ENCODE assay signal across 15 mouse cellular contexts in the genomic region with DNA sequence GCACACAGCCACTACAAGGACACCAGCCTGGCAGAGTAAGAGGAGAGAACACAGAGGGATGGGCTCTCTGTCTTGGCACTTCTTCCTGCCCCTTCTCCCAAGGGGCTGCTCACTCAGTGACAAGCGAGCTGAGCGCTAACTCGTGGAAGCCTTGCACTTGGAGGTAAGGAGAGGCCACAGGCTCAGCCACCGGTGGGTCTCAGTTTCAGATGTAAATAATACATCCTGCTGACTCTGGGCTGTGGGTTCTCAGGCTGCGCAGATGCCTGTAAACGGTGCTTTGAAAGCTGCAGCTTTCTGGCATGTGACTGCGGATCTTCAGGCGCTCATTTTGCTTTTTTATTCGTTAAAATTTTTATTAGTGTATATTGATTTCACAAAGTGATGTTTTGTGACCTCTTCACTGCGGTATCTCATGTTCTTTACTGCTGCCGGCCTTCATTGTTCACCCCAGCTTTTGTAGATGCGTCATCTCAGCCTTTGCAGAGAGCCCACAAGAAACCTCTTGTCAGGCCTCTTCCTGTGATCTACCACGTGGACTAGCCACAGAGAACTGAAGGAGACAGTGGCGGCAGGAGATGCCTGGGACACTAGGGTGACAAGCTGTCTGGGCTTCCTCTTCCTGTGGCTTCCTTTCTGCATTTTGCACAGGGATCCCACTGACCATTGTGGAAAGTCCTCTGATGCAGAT. TPM values are rescaled to one million over a fixed set of nuclear protein-coding genes. Genes with fewer than 3 reads are reported as not detected.
DNase-seq lines count a peak whose midpoint lies in the region; ATAC-seq and TF ChIP-seq lines count a peak whose summit lies in the region.
"Had no signal": no experiment of that assay in that cellular context is flagged by ENCODE, and none has a peak within 500 bp of the region (broad histone marks: within the 10 kb centered on the region; RNA-seq: fewer than 3 reads in every experiment).

No protein-coding gene starts in this region.

- H3K9ac ChIP-seq in kidney, embryonic 14.5 days (ENCODE audit: low read depth, low read length): no peak overlapping the region
- no peak overlapping the region for H3K9ac ChIP-seq in liver, postnatal 0 days (replicated peaks)
- no peak overlapping the region for H3K9ac ChIP-seq in intestine, embryonic 16.5 days (ENCODE audit: low read depth, low read length)
- H3K9ac ChIP-seq: forebrain, embryonic 12.5 days; limb, embryonic 15.5 days; stomach, embryonic 15.5 days had no signal

- no peak for TF ChIP-seq CTCF in spleen, adult 2 months (IDR thresholded peaks at IDR 0.05; ENCODE audit: extremely low read depth, insufficient read depth, insufficient read length, insufficient replicate concordance)
- no peak for TF ChIP-seq CTCF in liver, postnatal 0 days (IDR thresholded peaks at IDR 0.05; ENCODE audit: low read depth)

- H3K27ac ChIP-seq in kidney, embryonic 14.5 days (ENCODE audit: low read depth, low read length): no peak overlapping the region
- peak overlapping the region; percentile 5; the same call in 1 of the 2 replicates for H3K27ac ChIP-seq in spleen, adult 2 months (ENCODE audit: insufficient read depth, low read length)
- H3K27ac ChIP-seq in liver, postnatal 0 days (ENCODE audit: low read depth): no peak overlapping the region
- H3K27ac ChIP-seq in intestine, embryonic 16.5 days (ENCODE audit: low read length): no peak overlapping the region
- H3K27ac ChIP-seq: forebrain, embryonic 12.5 days; limb, embryonic 15.5 days; stomach, embryonic 15.5 days had no signal

- ATAC-seq in kidney, embryonic 14.5 days (ENCODE audit: low FRiP score, low TSS enrichment): 0 out of 2 replicates have a peak, but pooled peaks have one; percentile 52
- ATAC-seq in liver, postnatal 0 days: peak; percentile 56; the same call in 1 of the 2 replicates
- ATAC-seq in erythroblast, adult 5-6 weeks (replicated peaks; ENCODE audit: low FRiP score, poor library complexity, severe bottlenecking): no peak
- no peak for ATAC-seq in intestine, embryonic 16.5 days

- no peak for TF ChIP-seq POLR2A in spleen, adult 2 months (IDR thresholded peaks at IDR 0.05; ENCODE audit: low read depth, low read length)

- no peaks in the 10 kb centered on the region for H3K4me1 ChIP-seq in kidney, embryonic 14.5 days (ENCODE audit: control insufficient read depth, insufficient read depth, low read length)
- no peaks in the 10 kb centered on the region; the same call in 1 of the 2 replicates for H3K4me1 ChIP-seq in spleen, adult 2 months (ENCODE audit: control insufficient read depth, insufficient read depth, insufficient read length)
- H3K4me1 ChIP-seq in liver, postnatal 0 days (ENCODE audit: insufficient read depth): no peaks in the 10 kb centered on the region; the same call in 1 of the 2 replicates
- no peaks in the 10 kb centered on the region for H3K4me1 ChIP-seq in intestine, embryonic 16.5 days (ENCODE audit: control insufficient read depth, insufficient read depth, low read length)
- H3K4me1 ChIP-seq: limb, embryonic 15.5 days; stomach, embryonic 15.5 days had no signal

- H3K4me3 ChIP-seq in kidney, embryonic 14.5 days (ENCODE audit: low read length): no peak overlapping the region
- H3K4me3 ChIP-seq in spleen, adult 2 months (ENCODE audit: extremely low read depth, insufficient read depth, insufficient read length): no peak overlapping the region
- no peak overlapping the region for H3K4me3 ChIP-seq in liver, postnatal 0 days (ENCODE audit: low read depth, low read length)
- H3K4me3 ChIP-seq in intestine, embryonic 16.5 days (ENCODE audit: low read length): no peak overlapping the region
- H3K4me3 ChIP-seq: forebrain, embryonic 12.5 days; limb, embryonic 15.5 days; stomach, embryonic 15.5 days had no signal

- DNase-seq in kidney, adult 18-20 months: no peak
- DNase-seq in spleen, adult 2 months (ENCODE audit: low read depth in 1 of 2, low spot score in 2 of 2): peak in 1 of 2 experiments; percentile 14
- DNase-seq in spleen, postnatal 14 days (ENCODE audit: low spot score in 2 of 2): no peak
- DNase-seq in liver, postnatal 0 days: no peak
- no peak for DNase-seq in MN1 (ENCODE audit: low spot score)
- DNase-seq: adrenal gland, postnatal 10 days; cerebellum, adult 9-10 months; kidney, adult 11 months had no signal

- H3K36me3 ChIP-seq in kidney, embryonic 14.5 days (ENCODE audit: control insufficient read depth, insufficient read depth, low read length): no peaks in the 10 kb centered on the region
- H3K36me3 ChIP-seq in spleen, adult 2 months (ENCODE audit: control insufficient read depth, insufficient read depth, low read length): no peaks in the 10 kb centered on the region
- H3K36me3 ChIP-seq in liver, postnatal 0 days (replicated peaks; ENCODE audit: insufficient read depth, low read length): no peaks in the 10 kb centered on the region
- no peaks in the 10 kb centered on the region for H3K36me3 ChIP-seq in intestine, embryonic 16.5 days (ENCODE audit: control insufficient read depth, insufficient read depth, low read length)
- H3K36me3 ChIP-seq: forebrain, embryonic 12.5 days; limb, embryonic 15.5 days; stomach, embryonic 15.5 days had no signal

- no peaks in the 10 kb centered on the region for H3K27me3 ChIP-seq in kidney, embryonic 14.5 days (ENCODE audit: control insufficient read depth, insufficient read depth, low read length)
- no peaks in the 10 kb centered on the region for H3K27me3 ChIP-seq in spleen, adult 2 months (ENCODE audit: control insufficient read depth, insufficient read depth, low read length)
- H3K27me3 ChIP-seq in liver, postnatal 0 days (ENCODE audit: insufficient read depth, low read length): no peaks in the 10 kb centered on the region
- H3K27me3 ChIP-seq in intestine, embryonic 16.5 days (replicated peaks; ENCODE audit: control insufficient read depth, insufficient read depth, low read length): no peaks in the 10 kb centered on the region
- H3K27me3 ChIP-seq: limb, embryonic 15.5 days; stomach, embryonic 15.5 days had no signal

- no peaks in the 10 kb centered on the region for H3K9me3 ChIP-seq in kidney, embryonic 14.5 days (ENCODE audit: control insufficient read depth, low read length)
- H3K9me3 ChIP-seq in liver, postnatal 0 days (ENCODE audit: low read length): no peaks in the 10 kb centered on the region
- no peaks in the 10 kb centered on the region for H3K9me3 ChIP-seq in intestine, embryonic 16.5 days (ENCODE audit: control insufficient read depth, low read length)
- H3K9me3 ChIP-seq: forebrain, embryonic 12.5 days; limb, embryonic 15.5 days; stomach, embryonic 15.5 days had no signal

- H3K4me2 ChIP-seq in kidney, embryonic 14.5 days (replicated peaks; ENCODE audit: low read depth, low read length): no peak overlapping the region
- no peak overlapping the region for H3K4me2 ChIP-seq in liver, postnatal 0 days (ENCODE audit: low read depth, low read length)
- H3K4me2 ChIP-seq in intestine, embryonic 16.5 days (ENCODE audit: low read depth, low read length): no peak overlapping the region
- H3K4me2 ChIP-seq: forebrain, embryonic 12.5 days; limb, embryonic 15.5 days; stomach, embryonic 15.5 days had no signal

- TF ChIP-seq EP300 in liver, postnatal 0 days (IDR thresholded peaks at IDR 0.05; ENCODE audit: low read depth): no peak

- WGBS in kidney, embryonic 14.5 days: 53% methylated on average over 14 of the region's 14 CpGs
- WGBS in spleen, adult 2 months: 9% methylated on average over 14 of the region's 14 CpGs
- WGBS in liver, postnatal 0 days (ENCODE audit: insufficient replicate concordance): 32% methylated on average over 14 of the region's 14 CpGs
- WGBS in intestine, embryonic 16.5 days: 47% methylated on average over 14 of the region's 14 CpGs

RNA-seq across cellular contexts. Expression of a gene that starts 37.5 kb away (rescaled TPM):
- polyA plus RNA-seq in kidney, embryonic 14.5 days (2014; fragmentation: Nextera tagmentation; extraction: Ambion mirVana): 1.1 and 2.8 TPM in 2 replicates
- 0.07 and 0.13 TPM in 2 replicates for polyA plus RNA-seq in spleen, adult 2 months (2012; rRNA removed)
- 0.02 TPM in 1 of 2 replicates, not detected in the other for polyA plus RNA-seq in liver, postnatal 0 days (2015; fragmentation: Nextera tagmentation; extraction: Ambion mirVana)
- not detected in 2 replicates for total RNA-seq in erythroblast, adult 5-6 weeks (2015; ENCODE audit: low replicate concordance)
- total RNA-seq in erythroblast, adult 5-6 weeks (2017; ENCODE audit: low replicate concordance): not detected in 2 replicates
- 1.4 and 2.1 TPM in 2 replicates for polyA plus RNA-seq in intestine, embryonic 16.5 days (2015; fragmentation: Nextera tagmentation; extraction: Ambion mirVana)
- total RNA-seq: ES-E14 had no signal

Comparison
In these comparisons a context has a peak if more than half of its experiments do, and no peak if none do; other contexts are left out.
1. ATAC-seq: peak in kidney, embryonic 14.5 days (single experiment) and liver, postnatal 0 days (single experiment); none in erythroblast, adult 5-6 weeks (single experiment) and intestine, embryonic 16.5 days (single experiment).